Mouse (Mus musculus) left cerebral cortex, adult 11 months (tissue): ENCODE data around the gene L3mbtl3.
A peak's percentile ranks its signal among the peaks of the same experiment; 100 is the strongest.

Experiments
- DNase-seq: peaks from one replicate; pipeline ENCODE4 v3.0.0; 2022; ENCODE audit warnings: low spot score

The L3mbtl3 gene

DNA sequence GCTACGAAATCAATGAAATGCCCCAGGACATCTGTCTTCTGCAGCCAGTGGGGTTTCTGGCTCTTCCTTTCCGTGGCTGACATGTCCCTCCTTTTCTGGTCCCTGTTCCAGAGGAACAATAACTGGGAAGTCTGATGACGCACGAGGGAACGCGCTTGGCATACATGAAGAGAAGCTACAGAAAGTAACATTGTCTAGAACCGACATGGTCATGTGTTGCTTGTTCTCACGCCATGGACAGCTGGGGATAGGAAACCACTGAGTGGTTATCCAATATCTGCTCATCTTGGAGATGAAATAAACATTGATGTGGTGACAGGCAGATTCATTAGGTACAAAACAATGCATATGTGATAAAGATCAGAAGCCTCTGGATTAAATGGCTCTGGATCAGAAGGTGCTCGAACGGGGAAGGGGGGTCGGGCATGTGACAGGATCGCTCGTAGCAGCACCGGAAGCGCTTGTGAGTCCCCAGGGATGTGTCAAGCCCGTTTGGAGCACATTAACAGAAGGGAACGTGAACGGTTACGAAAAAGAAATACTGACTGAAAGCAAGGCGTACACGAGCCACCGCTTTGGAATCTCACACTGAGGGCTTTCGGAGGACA, 37.8 kb downstream of the L3mbtl3 start:
- no peak for DNase-seq

DNA sequence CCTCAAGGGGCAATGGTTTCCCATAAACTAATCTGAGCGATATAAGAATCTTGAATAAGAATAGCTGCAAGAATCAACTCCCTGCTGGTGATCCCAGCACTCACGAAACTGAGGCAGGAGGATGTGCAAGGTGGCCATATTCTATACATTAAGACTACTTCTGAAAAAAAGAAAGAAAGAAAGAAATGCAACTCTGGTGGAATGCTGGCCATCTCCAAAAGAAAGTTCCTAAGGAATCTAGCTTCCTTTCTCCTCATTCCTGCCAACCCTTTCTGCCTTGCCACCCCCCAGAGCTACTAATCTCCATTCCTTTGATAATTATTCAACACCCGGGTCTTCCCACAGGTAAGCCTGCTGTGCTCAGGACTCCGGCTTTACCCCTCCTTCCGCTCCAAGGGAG, 41.8 kb downstream of the L3mbtl3 start:
- no peak for DNase-seq

DNA sequence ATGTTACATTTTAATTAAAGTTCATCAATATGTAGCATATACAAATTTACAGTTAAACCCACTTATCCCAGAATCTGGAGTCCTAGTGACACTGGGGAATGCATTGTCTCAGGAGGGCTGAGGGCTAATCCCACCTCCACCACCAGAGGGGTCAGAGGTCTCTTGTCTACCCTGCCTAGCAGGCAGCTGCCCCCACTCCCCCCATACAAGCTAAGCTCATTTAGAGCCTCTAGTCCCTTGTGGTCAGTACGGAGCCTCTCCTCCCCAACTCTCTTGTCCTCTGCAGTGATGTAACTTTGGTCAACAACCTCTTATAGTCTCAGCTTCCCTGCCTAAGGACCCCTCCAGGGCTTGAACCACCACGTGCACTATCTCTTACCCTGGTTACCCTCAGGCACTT, 43.0 kb downstream of the L3mbtl3 start:
- no peak for DNase-seq

DNA sequence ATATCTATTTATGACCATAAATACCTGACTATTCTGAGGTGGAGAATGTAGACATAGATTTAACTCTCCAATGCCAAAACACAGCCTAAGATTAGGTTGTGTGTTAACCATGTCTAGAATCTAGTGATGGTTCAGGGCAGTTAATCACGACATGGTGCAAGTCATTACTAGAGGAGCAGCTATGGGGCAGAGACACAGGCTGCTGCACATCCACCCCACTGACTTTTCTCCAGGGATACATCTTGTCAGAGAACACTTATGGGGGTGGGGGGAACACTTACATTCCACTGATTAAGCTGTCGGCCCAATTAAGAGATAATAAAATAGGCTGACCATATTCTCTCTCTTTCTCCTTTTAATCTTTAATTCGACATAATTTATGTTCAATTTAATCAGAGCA, 46.9 kb downstream of the L3mbtl3 start:
- DNase-seq = no peak

DNA sequence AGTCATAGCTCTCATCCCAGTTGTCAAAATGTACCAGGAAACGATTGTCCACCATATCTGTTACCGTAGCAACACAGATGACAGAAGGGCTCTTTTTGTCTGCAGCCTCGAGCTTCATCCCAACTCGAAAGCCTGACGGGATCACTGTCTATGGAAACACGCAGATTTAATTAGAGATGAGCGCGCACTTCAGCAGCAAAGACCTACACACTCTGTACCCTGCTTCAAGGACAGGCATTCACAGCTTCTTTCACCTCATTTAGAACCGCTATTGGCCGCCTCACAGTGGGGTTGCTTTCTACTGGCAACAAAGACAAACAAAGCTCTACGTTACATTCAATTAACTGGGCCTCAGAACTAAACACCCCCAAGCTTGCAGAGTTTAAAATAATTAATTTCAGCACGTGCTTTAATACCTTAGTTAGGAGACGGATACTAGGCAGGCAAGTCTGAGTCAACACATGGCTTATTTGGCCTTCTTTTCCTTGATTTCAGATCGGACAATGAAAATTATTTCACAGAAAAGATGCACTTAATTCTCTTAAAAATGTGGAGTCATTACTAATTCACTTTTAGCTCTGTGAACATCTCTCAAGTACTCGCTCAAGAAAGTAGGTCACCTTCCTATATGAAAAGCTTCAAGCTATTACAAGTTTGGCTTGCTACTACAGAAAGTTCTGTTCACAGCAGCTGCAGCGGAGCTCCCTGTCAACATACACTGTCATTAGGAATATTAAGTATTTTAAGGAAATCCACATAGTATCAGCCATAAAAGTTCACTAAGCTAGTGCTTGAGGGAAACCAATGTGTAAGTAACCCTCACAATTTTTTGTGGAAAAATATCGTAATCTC, 47.9 kb downstream of the L3mbtl3 start:
- DNase-seq = no peak

DNA sequence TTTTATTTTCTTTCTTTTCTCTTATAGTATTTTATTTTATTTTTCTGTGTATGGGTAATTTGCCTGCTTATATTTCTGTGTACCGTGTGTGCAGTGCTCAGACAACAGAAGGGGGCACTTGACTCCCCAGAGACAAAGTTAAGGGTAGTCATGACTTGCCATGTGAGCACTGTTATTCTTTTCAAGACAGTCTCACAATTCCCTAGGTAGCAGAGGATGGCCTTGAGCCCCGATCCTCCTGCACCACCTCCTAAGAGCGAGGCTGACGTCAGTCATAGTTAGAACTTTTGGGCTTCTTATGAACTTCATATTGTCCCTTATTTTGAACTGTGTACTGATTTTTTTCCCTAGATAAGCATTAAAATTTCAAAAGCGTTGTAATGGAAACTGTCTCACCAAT, 48.5 kb downstream of the L3mbtl3 start:
- no peak for DNase-seq

DNA sequence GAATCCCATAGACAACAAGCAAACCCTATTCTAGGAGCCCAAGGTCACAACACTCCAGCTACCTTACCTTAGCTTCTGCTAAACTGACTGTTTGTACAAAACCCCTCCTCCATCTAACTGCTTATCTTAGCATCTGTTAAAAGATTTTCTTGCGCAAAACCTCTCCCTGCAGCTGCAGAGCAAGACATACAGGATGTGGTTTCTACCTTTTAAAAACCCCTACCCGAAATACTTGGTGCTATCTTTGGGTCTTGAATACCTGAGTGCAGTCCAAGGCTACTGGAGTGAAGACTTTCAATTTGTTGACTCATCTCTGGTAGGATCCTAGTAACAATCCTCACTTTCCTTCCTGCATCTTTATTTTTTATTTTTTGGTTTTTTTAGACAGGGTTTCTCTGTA, 50.5 kb downstream of the L3mbtl3 start:
- DNase-seq = no peak

DNA sequence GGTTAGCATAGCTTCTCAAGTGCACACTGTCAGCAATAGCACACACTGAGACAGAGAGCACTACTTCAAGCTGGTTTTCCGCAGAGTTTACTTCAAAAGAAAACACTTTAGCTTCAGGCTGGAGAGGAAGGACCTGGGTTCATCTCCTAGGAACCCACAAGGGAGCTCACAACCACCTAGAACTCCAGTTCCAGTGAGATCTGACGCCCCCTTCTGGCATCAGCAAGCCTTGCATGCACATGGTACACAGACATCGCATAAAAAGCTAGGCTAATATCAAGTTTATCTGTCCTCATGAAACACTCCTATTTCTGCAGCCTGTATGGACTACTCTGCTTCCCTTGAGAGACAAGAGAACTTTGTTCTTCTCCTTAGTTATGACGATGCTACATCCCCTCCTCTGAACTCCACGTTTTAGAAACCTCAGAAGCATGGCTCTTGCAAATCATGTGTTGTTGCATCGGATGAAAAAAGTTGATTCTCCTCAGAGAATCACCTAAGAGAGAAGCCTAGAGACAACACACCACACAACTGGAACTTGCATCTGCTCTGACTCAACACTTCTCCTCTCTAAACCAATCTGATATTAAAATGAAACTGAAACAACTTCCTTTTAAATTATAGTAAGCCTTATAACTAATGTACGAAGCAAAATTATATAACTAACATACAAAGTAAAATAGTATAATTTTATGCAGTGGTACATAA, 53.3 kb downstream of the L3mbtl3 start:
- DNase-seq = no peak

DNA sequence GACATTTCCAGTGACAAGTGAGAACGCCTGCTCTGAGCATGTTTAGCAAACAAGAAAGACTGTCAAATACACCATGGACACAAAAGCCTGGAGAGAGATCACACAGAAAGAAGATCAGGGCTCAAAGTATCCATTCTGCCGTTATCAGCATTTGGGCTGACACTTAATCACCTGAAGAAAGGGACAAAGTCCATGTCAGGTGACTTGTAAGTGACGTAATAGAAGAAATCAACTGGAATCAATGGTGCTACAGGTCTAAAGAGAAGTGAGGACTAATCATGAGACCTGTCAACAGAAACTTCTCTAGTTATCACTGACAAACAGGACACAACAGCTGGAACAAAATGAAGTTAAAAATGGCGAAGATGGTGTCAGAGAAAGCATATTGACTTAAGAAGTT, 55.1 kb downstream of the L3mbtl3 start:
- no peak for DNase-seq

DNA sequence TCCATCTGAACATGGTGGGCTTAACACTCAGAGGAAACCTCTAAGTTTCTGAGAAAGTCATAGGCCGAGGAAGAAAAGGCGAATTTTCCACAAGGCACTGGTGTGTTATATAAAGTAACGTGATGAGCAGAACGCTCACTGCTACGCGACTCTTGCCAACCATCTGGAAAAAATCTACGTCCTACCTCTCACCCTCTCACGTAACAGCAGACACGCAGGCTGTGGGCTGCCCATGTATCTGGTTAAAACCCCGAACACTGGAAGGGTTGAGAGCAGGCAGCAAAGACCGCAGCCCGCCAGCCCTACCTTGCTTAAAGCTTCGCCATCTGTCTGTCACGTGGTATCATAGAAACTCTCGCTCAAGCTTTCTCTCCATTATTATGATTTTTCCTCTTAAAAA, 61.4 kb downstream of the L3mbtl3 start:
- no peak for DNase-seq

DNA sequence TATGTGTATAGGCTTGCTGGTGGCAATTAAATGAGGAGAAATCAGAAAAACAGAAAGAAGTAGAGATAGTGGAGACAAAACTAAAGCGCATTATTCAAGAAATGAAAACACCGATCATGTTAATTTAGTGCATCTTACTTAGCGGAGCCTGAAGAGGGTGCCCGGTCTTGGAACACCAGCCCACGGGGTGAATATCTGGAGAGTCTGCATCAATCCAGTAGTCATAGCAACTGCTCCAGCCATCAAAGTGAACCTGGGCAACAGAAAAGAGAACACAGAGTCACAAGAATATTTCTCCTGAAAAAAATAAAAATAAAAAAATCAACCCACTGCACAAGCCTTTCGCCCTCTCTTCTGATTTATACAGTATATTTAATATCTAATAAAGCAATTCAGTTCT, 72.3 kb downstream of the L3mbtl3 start:
- no peak for DNase-seq

DNA sequence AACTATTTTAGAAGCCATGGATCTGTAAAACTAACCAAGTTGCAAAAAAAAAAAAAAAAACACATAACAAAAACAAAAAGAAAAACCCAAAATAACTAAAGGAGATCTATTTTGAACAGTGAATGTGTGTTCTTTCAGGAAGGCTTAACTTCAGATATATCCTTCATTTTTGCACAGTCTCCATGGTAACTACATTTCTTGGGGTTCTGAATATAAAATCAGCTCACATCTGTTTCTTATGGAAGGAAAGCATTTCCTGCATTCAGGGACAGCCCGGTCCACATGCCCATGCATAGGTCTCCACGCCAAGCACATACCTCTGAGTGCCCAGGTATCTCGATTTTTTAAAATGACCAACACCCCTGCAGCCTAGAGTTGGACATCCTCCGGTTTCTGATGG, 73.4 kb downstream of the L3mbtl3 start:
- peak; percentile 21 for DNase-seq

DNA sequence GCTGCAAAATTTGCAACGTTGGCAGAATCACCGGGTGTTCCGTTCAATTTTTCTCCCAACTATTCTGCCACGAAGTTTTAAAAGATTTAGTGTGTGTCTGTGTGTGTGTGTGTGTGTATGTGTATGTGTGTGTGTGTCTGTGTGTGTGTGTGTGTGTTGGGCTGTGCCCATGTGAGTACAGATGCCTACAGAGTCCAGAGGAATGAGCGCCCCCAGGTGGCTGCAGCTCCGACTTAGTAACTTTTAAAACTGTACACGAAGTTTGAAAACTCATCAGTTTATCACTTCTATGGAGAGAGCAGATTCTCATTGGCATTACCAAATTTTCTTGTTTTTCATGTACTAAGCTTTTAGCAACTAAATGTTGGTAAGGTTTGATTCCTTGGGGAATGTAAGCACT, 78.1 kb downstream of the L3mbtl3 start:
- DNase-seq = no peak

DNA sequence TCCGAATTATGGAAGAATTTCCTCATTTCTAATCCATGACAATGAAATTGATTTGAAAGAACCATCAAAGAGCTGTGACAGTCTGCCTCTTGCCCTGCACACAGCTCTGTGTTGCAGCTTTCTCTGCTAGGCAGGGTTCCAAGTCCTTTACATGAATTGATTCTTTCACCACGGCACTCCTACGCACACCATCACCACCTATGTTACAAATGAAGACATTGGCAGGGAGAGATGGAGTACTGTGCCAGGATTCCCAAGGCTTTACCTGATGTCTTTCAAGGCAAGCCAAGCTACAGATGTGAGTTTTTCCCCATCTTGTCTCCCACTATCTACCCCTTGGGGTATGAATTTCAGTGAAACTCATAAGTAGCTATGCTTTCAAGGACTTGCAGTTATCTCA, 78.6 kb downstream of the L3mbtl3 start:
- peak; percentile 59 for DNase-seq

DNA sequence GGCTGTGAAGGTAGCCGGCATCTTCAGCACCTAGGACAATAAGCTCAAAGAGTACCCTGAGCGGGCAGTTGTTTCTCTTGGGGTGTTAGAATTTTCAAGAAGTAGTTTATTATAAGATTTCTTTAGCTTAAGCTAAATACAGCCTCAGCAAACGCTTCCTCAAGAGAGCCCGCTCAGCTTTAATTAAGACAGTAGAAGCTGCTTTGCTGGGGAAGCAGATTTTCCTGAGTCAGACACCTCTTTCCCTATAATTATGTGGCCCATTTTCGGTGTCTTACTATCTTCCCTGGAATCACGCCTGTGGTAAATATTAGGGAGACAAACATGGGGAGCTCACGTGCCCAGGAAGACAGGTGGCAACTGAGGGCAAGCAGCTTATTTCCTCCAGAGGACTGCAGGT, 88.6 kb downstream of the L3mbtl3 start:
- DNase-seq = no peak

DNA sequence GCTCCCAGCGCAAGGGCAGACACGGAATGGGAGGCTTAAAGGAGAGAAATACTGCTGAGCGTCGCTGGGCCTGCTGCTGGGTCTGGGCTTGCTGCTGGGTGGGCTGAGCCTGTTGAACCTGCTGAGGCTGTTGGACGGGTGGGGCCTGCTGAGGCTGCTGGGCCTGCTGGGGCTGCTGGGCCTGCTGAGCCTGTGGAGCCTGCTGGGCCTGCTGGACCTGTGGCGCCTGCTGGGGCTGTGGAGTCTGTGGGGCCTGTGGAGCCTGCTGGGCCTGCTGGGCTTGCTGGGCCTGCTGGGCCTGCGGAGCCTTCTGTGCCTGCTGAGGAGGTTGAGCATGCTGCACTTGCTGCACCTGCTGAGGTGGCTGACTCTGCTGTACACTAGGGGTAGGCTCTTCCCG, 95.8 kb downstream of the L3mbtl3 start:
- DNase-seq = no peak

DNA sequence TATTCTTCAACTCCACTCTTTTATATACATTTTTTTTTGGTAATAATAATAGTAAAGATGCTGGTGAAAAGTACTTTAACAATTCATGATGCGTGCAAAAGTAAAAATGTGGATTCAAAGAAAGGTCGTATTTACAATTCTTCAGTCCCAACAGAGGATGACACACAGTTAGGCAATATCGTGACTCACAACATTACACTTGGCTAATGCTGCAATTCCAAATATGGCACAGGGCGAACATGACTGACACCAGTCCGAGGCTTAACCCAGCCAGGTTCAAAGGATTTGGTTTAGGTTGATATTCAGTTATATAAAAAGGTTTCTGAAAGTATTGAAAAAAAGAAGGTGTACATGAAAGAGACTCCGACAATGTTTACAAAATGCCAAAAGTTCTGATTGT, 100.4 kb downstream of the L3mbtl3 start:
- DNase-seq = no peak

DNA sequence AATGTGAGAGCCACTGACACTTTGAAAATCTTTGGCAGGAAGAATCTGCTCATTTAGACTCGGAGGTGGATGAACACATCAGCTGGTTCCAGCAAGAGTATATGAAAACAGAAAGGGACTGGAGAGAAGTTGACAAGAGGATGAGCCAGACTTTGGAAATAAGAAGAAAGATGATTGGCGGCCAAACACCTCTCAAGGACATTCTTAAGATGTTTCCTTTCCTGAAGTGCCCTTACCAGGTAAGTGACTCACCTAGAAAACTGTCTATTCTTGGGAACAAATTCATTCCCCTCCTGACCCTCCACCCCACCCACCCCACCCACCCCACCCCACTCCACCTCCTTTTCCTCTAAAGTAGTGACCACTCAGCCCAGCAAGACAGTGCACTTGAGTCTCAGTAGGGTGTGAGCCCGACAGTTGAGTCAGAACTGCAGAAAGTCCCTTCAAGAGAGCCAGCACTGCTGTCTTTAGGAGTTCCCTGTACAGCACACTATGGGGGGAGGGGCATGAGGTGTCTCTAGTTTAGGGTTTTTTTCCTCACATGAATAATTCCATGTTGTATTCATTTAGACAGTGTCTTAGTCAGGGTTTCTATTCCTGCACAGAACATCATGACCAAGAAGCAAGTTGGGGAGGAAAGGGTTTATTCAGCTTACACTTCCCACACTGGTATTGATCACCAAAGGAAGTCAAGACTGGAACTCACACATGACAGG, 111.9 kb downstream of the L3mbtl3 start:
- no peak for DNase-seq

DNA sequence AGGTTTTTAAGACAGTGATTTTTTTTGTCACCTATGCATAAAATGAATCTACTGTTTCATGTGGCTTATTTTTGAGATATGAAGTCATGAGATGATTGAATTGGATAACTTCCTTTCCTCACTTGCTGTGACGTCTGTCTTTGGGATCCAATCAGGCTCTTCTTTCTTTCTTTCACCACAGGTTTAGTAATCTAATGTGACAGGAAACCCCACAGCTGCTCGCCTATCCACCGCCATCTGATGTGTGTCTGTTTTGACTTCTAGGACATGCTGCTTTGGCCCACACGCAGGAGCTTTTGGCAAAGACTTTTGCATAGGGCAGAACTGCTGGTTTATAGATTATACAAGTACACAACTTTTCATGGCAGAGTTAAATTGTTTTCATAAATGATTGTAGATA, 115.9 kb downstream of the L3mbtl3 start:
- no peak for DNase-seq

DNA sequence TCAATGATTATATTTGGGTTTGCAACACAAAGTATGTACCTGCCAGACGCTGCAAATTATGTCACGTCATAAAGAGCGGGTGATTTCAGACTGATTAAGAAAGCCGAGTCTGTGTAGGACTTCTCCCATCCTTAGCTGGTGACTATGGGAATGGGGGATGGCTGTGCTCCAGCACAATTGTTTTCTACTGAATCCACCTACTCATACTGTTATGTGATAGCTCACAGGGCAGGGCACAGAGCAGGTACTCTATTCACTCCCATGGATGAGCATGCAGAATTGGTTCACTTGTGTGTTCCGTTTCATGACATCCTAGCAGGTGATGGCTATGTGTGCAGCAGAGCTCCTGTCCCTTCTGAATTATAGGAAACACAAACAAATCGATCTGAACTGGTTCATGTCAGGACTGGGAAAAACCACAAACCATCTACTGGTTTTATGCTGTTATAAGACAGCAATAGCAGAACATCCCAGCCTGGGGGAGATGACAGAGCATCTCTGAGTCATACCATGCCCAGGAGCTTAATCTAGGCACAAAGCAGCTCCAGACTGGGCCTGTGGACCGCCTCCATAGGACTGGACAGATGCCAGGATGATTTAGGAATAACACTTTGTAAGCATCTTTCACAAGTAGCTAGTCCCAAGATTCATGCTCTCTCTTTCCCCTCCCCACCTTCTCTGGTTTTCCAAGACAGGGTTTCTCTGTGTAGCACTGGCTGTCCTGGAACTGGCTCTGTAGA, 126.2 kb downstream of the L3mbtl3 start:
- peak; percentile 69 for DNase-seq

DNA sequence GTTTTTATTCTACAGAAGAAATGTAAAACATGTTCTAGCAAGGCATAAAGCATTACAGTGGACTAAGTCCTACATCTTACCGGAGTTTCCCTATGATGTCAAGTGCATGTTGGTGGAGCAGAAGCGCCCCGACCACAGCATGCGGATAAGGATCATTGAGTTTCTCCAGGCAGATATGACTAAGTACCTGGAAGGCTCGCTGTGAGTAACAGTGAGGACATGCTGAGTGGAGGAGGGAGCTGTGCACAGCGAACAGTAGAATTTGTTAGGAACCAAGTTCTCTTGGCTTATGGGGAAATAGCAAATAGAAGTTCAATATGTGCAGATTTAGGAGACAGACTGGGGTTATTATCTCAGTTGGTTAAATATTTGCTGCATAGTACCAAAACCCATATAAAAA, 131.3 kb downstream of the L3mbtl3 start:
- no peak for DNase-seq

DNA sequence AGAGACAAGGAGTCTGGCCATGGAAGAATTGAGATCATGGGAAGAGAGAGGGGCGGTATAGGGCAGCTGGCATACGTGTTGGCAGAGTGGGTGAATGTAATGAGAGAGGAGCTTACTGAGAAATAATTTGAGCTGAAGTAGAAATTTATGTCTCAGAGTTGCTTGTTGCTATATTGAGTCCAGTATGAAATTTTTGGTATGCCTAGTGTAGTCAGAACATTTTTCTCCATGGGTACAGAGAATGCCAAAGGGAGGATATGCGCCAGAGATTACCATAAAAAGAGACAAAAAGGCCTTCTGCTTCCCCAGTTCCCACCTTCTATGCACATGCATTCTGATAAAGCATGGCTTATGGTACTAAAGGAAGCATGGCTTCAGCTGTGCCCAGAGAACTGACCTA, 132.6 kb downstream of the L3mbtl3 start:
- DNase-seq = no peak
